Mouse (Mus musculus): Measurements from ENCODE around the gene Milr1.
"Not testable (repeated sequence)": the region's sequence is repeated elsewhere in the genome, so short reads cannot be mapped to it uniquely, and the experiment has no call there.

Gene Milr1

GRCm38 (mm10) chr11:106776960-106777359, 25.9 kb downstream of the Milr1 start:
- no peak for DNase-seq (ENCODE audit: low spot score in 2 of 2)

GRCm38 (mm10) chr11:106777395-106777794, 26.4 kb downstream of the Milr1 start:
- no peak for DNase-seq (ENCODE audit: low spot score in 2 of 2)

- DNase-seq (ENCODE audit: low spot score in 2 of 2) = no peak
These were observed 27.1 kb downstream of the Milr1 start for GRCm38 (mm10) chr11:106778132-106778531.

- no peak for DNase-seq (ENCODE audit: low spot score in 2 of 2)
These were observed 27.8 kb downstream of the Milr1 start for GRCm38 (mm10) chr11:106778589-106779387.

GRCm38 (mm10) chr11:106779388-106780088, 28.5 kb downstream of the Milr1 start, which contains the start of gene Polg2:
Polg2 (minus strand) TSS chr11:106779537.
- DNase-seq (ENCODE audit: low spot score in 2 of 2) = peak; percentile 82 to 85

GRCm38 (mm10) chr11:106780089-106780425, 29.0 kb downstream of the Milr1 start:
- no peak for DNase-seq (ENCODE audit: low spot score in 2 of 2)

GRCm38 (mm10) chr11:106780590-106781220, 29.7 kb downstream of the Milr1 start:
- no peak for DNase-seq (ENCODE audit: low spot score in 2 of 2)

- DNase-seq (ENCODE audit: low spot score in 2 of 2) = not testable (repeated sequence)
These were observed 31.2 kb downstream of the Milr1 start for GRCm38 (mm10) chr11:106782271-106782670.

- no peak for DNase-seq (ENCODE audit: low spot score in 2 of 2)
These were observed 32.1 kb downstream of the Milr1 start for GRCm38 (mm10) chr11:106782841-106783764.

- no peak for DNase-seq (ENCODE audit: low spot score in 2 of 2)
These were observed 33.5 kb downstream of the Milr1 start for GRCm38 (mm10) chr11:106784476-106784875.

- DNase-seq (ENCODE audit: low spot score in 2 of 2) = no peak
These were observed 34.0 kb downstream of the Milr1 start for GRCm38 (mm10) chr11:106785043-106785442.

GRCm38 (mm10) chr11:106787131-106788025, 36.4 kb downstream of the Milr1 start:
- peak; percentile 77 to 80 for DNase-seq (ENCODE audit: low spot score in 2 of 2)

GRCm38 (mm10) chr11:106788026-106788774, 37.2 kb downstream of the Milr1 start:
- peak; percentile 97 to 98 for DNase-seq (ENCODE audit: low spot score in 2 of 2)

GRCm38 (mm10) chr11:106788775-106789459, 37.9 kb downstream of the Milr1 start, which contains the start of the genes Ddx5 and Cep95:
Ddx5 (minus strand) TSS chr11:106789185.
Cep95 (plus strand) TSS chr11:106789252.
- peak; percentile 93 to 97 for DNase-seq (ENCODE audit: low spot score in 2 of 2)

- DNase-seq (ENCODE audit: low spot score in 2 of 2) = no peak
These were observed 38.6 kb downstream of the Milr1 start for GRCm38 (mm10) chr11:106789649-106790048.

GRCm38 (mm10) chr11:106793846-106794245, 42.8 kb downstream of the Milr1 start:
- no peak for DNase-seq (ENCODE audit: low spot score in 2 of 2)

GRCm38 (mm10) chr11:106795679-106796078, 44.7 kb downstream of the Milr1 start:
- no peak for DNase-seq (ENCODE audit: low spot score in 2 of 2)

- no peak for DNase-seq (ENCODE audit: low spot score in 2 of 2)
These were observed 51.1 kb downstream of the Milr1 start for GRCm38 (mm10) chr11:106802069-106802627.

GRCm38 (mm10) chr11:106807442-106807841, 56.4 kb downstream of the Milr1 start:
- DNase-seq (ENCODE audit: low spot score in 2 of 2) = not testable (repeated sequence)
